Mouse (Mus musculus): ENCODE data around the gene Grid2. TPM values are rescaled to one million over a fixed set of nuclear protein-coding genes. Genes with fewer than 3 reads are reported as not detected.

The Grid2 gene
- 0.09 TPM for polyA plus RNA-seq (2014; fragmentation: Illumina TruSeq; extraction: RNeasy Lipid Tissue Mini Kit (QIAGEN cat#74804))

GRCm38 (mm10) chr6:63255826-63256555, at the start of gene Grid2:
Gene Grid2 (plus strand): TSS chr6:63255876.

DNA sequence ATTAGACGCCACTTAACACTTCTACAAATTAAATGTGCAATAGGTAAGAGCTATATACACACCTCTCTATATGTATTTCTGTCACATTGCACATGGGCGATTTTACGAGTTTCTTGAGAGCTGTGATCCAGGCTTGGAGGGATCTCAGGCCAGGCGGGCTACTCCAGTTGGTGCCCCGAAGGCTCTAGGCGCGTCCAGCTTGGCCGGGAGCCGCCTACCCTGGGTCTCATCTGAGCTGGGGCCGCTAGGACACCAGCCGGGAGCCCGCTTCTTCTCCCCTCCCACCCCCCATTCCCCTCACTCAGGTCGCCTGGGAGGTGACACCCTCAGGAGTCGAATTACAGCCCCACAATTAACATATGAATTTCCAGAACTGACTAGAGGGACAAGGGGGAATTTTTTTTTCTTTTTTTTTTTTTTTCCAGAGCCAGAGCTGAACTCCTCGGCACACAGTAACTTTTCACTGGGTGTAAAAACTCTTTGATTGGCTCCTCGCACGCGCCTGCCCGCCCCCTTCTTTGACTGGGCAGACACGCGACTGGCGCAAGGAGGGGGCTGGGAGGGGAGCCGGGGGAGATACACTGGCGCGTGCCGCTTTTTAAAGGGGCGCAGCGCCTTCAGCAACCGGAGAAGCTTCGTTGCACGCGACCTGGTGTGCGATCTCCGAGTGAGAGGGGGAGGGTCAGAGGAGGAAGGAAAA, 1473.0 kb downstream of the Grid2 start, which contains the start of gene Atoh1:
Gene Atoh1 (plus strand): TSS at position 627 of the 700 bp plus-strand sequence.

Measured in ovary, adult 10 weeks (tissue).